Mouse (Mus musculus): ENCODE results near the gene Shisal2a.

- no peak for TF ChIP-seq CTCF (IDR thresholded peaks at IDR 0.05; ENCODE audit: insufficient read depth, low read depth, low read length)
- no peak for TF ChIP-seq POLR2A (IDR thresholded peaks at IDR 0.05; ENCODE audit: insufficient read depth, low read depth, low read length)
Measured at GRCm38 (mm10) chr4:108350819-108351218, 32.3 kb downstream of the Shisal2a start.
